Mouse (Mus musculus): ENCODE measurements around the gene Shq1. TPM values are rescaled to one million over a fixed set of nuclear protein-coding genes. Genes with fewer than 3 reads are reported as not detected.

The Shq1 gene
- polyA plus RNA-seq (2015; fragmentation: Nextera tagmentation; extraction: Ambion mirVana), result 16.0 TPM in 2 replicates

DNA sequence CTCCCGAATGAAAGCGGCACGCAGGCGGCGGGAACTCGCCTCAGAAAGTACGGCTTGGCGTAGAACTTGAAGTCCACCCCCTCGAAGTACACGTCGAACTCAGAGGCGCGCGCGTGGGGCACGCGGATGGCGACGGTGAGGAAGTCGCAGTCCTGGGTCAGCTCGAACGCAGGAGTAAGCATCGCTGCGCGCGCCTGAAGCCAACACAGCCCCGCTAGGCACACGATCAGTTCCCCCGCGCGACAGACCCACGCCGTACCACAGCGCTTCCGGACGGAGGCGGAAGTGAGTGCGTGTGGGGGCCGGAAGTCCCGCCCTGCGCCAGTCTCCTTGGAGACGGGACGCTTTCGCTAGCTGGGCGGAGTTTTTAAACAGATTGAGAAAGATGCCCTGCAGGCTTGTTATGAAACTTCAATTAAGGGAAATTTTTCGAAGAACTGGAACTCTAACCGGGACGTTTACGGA lies at the start of gene Shq1:
Shq1 (minus strand) TSS at position 278 of the 465 bp plus-strand sequence.
- Histone ChIP-seq H3K9me3 (replicated peaks) (no peaks in the 10 kb centered on the region), H3K4me3 (peak within 1 kb of the TSS; percentile 89), H3K4me1 (peaks cover 15% of the 10 kb centered on the region), H3K36me3 (ENCODE audit: poor library complexity, severe bottlenecking) (no peaks in the 10 kb centered on the region), H3K27me3 (peaks cover 11% of the 10 kb centered on the region; the same call in 1 of the 2 replicates), H3K4me2 (peak within 1 kb of the TSS; percentile 96), H3K9ac (peak within 1 kb of the TSS; percentile 75), H3K27ac (no peak within 1 kb of the TSS)
- ATAC-seq, result peak; percentile 95
- under 1% methylated on average over 49 of the region's 49 CpGs for WGBS

GRCm38 (mm10) chr6:100720098-100720501 lies 49.1 kb upstream of the Shq1 start:
- H3K36me3 ChIP-seq (ENCODE audit: poor library complexity, severe bottlenecking), result no peaks in the 10 kb centered on the region
- no peak overlapping the region for H3K27ac ChIP-seq
- peaks cover 4% of the 10 kb centered on the region; the same call in 1 of the 2 replicates for H3K27me3 ChIP-seq
- peaks cover 16% of the 10 kb centered on the region for H3K4me1 ChIP-seq
- H3K9ac ChIP-seq, result no peak overlapping the region
- ATAC-seq, result no peak
- H3K4me2 ChIP-seq, result no peak overlapping the region
- no peaks in the 10 kb centered on the region for H3K9me3 ChIP-seq (replicated peaks)
- H3K4me3 ChIP-seq, result no peak overlapping the region
- WGBS, result 91% methylated on average over 6 of the region's 6 CpGs

DNA sequence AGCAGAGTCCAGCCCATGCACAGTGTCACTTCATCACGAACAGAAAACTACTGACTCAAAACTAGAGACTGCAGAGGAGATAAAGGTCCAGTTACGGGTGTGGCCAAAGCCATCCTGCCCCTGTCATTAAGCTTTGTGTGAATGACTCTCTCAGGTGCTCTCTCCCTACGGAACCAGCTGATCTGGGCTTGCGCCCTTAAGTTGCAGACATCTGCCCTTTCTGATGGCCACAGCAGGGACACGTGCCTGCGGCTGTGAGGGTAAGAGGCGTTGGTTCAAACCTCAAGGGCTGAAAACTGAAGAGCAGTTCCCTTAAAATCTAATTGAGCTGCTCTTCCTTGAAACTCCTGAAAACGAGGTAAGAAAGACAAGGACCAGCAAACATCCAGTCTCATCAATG lies 45.9 kb upstream of the Shq1 start:
- 83% methylated on average over 8 of the region's 8 CpGs for WGBS
- Histone ChIP-seq H3K4me3 (no peak overlapping the region), H3K27ac (no peak overlapping the region), H3K4me1 (peaks cover 9% of the 10 kb centered on the region), H3K9me3 (replicated peaks) (no peaks in the 10 kb centered on the region), H3K27me3 (peaks cover 4% of the 10 kb centered on the region; the same call in 1 of the 2 replicates), H3K9ac (no peak overlapping the region), H3K36me3 (ENCODE audit: poor library complexity, severe bottlenecking) (no peaks in the 10 kb centered on the region), H3K4me2 (no peak overlapping the region)
- no peak for ATAC-seq

GRCm38 (mm10) chr6:100716152-100716551 lies 45.2 kb upstream of the Shq1 start:
- H3K27me3 ChIP-seq, result peaks cover 4% of the 10 kb centered on the region; the same call in 1 of the 2 replicates
- no peak overlapping the region for H3K4me3 ChIP-seq
- ATAC-seq, result no peak
- no peak overlapping the region for H3K27ac ChIP-seq
- no peaks in the 10 kb centered on the region for H3K36me3 ChIP-seq (ENCODE audit: poor library complexity, severe bottlenecking)
- H3K9ac ChIP-seq, result no peak overlapping the region
- 84% methylated on average over 7 of the region's 7 CpGs for WGBS
- H3K4me1 ChIP-seq, result peaks cover 3% of the 10 kb centered on the region
- no peak overlapping the region for H3K4me2 ChIP-seq
- H3K9me3 ChIP-seq (replicated peaks), result no peaks in the 10 kb centered on the region

- H3K4me2 ChIP-seq, result no peak overlapping the region
- 91% methylated on average over 8 of the region's 8 CpGs for WGBS
- H3K9ac ChIP-seq, result no peak overlapping the region
- H3K9me3 ChIP-seq (replicated peaks), result no peaks in the 10 kb centered on the region
- no peak for ATAC-seq
- no peaks in the 10 kb centered on the region for H3K36me3 ChIP-seq (ENCODE audit: poor library complexity, severe bottlenecking)
- H3K27ac ChIP-seq, result no peak overlapping the region
- no peak overlapping the region for H3K4me3 ChIP-seq
- no peaks in the 10 kb centered on the region for H3K4me1 ChIP-seq
- peaks cover 4% of the 10 kb centered on the region; the same call in 1 of the 2 replicates for H3K27me3 ChIP-seq
Observed at GRCm38 (mm10) chr6:100715296-100715828, 44.4 kb upstream of the Shq1 start.

DNA sequence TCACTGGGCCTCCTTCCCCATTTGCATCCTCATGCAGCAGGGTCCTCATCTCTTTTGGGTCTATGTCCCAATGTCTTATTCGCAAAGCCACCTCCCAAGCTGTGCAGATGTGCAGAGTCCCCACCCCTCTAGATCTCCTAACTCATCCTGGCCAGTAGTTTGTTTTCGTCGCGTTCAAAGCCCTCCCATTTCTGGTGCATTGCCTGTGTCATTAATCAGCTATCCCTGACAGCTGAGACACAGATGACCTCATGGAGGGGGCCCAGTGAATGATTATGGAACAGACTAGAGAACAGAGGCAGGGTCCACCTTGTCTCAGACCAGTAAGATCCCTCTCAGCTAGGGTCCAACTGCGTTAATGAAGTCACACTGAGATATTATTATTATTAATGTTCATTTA lies 39.9 kb upstream of the Shq1 start:
- peaks cover 10% of the 10 kb centered on the region; the same call in 1 of the 2 replicates for H3K27me3 ChIP-seq
- no peaks in the 10 kb centered on the region for H3K36me3 ChIP-seq (ENCODE audit: poor library complexity, severe bottlenecking)
- no peak overlapping the region for H3K27ac ChIP-seq
- H3K4me2 ChIP-seq, result no peak overlapping the region
- ATAC-seq, result no peak
- H3K4me1 ChIP-seq, result peaks cover 6% of the 10 kb centered on the region; the same call in 1 of the 2 replicates
- WGBS, result 98% methylated on average over 5 of the region's 5 CpGs
- no peak overlapping the region for H3K9ac ChIP-seq
- no peak overlapping the region for H3K4me3 ChIP-seq
- H3K9me3 ChIP-seq (replicated peaks), result no peaks in the 10 kb centered on the region

- H3K4me2 ChIP-seq, result no peak overlapping the region
- no peak overlapping the region for H3K4me3 ChIP-seq
- H3K9ac ChIP-seq, result no peak overlapping the region
- H3K4me1 ChIP-seq, result peaks cover 12% of the 10 kb centered on the region
- ATAC-seq, result no peak
- no peaks in the 10 kb centered on the region for H3K9me3 ChIP-seq (replicated peaks)
- no peak overlapping the region for H3K27ac ChIP-seq
- peaks cover 17% of the 10 kb centered on the region for H3K27me3 ChIP-seq
- 34% methylated on average over 4 of the region's 4 CpGs for WGBS
- H3K36me3 ChIP-seq (ENCODE audit: poor library complexity, severe bottlenecking), result no peaks in the 10 kb centered on the region
Observed at GRCm38 (mm10) chr6:100710170-100710569, 39.2 kb upstream of the Shq1 start.

- peaks cover 16% of the 10 kb centered on the region for H3K4me1 ChIP-seq
- H3K9me3 ChIP-seq (replicated peaks), result no peaks in the 10 kb centered on the region
- no peak overlapping the region for H3K4me3 ChIP-seq
- no peak overlapping the region for H3K9ac ChIP-seq
- 16% methylated on average over 7 of the region's 7 CpGs for WGBS
- no peak for ATAC-seq
- H3K27me3 ChIP-seq, result peaks cover 23% of the 10 kb centered on the region
- H3K4me2 ChIP-seq, result no peak overlapping the region
- H3K27ac ChIP-seq, result no peak overlapping the region
- no peaks in the 10 kb centered on the region for H3K36me3 ChIP-seq (ENCODE audit: poor library complexity, severe bottlenecking)
Observed at GRCm38 (mm10) chr6:100709483-100709882, 38.5 kb upstream of the Shq1 start.

GRCm38 (mm10) chr6:100708996-100709395 lies 38.0 kb upstream of the Shq1 start:
- Histone ChIP-seq H3K27me3 (peaks cover 28% of the 10 kb centered on the region), H3K4me1 (peaks cover 20% of the 10 kb centered on the region), H3K4me3 (no peak overlapping the region), H3K4me2 (no peak overlapping the region), H3K9ac (no peak overlapping the region), H3K27ac (no peak overlapping the region), H3K9me3 (replicated peaks) (no peaks in the 10 kb centered on the region), H3K36me3 (ENCODE audit: poor library complexity, severe bottlenecking) (no peaks in the 10 kb centered on the region)
- no peak for ATAC-seq
- 76% methylated on average over 9 of the region's 9 CpGs for WGBS

DNA sequence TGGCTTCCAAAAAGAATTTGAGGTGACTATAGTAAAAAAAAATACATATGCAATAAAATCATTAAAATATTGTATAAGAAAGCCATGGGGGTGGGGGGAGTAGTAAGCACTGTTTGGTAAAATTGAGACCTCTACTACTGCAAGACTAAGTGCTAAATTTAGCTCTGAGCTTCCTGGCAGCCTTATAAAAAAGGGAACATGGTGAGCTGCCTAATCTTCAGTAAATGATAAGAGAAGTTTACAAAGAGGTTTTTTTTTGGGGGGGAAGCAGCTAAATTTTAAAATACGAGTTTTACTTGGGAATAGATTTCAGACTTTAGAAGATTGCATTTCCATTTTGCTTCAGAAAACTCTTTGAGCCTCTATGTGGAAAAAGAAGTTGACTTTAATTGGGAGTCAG lies 37.3 kb upstream of the Shq1 start:
- Histone ChIP-seq H3K27ac (no peak overlapping the region), H3K4me2 (no peak overlapping the region), H3K9me3 (replicated peaks) (no peaks in the 10 kb centered on the region), H3K27me3 (peaks cover 36% of the 10 kb centered on the region), H3K4me1 (peaks cover 20% of the 10 kb centered on the region), H3K4me3 (no peak overlapping the region), H3K9ac (no peak overlapping the region), H3K36me3 (ENCODE audit: poor library complexity, severe bottlenecking) (no peaks in the 10 kb centered on the region)
- WGBS, result 75% methylated on average over 1 of the region's 1 CpGs
- ATAC-seq, result no peak

GRCm38 (mm10) chr6:100707557-100707956 lies 36.6 kb upstream of the Shq1 start:
- H3K4me1 ChIP-seq, result peaks cover 20% of the 10 kb centered on the region
- no peak overlapping the region for H3K9ac ChIP-seq
- 67% methylated on average over 7 of the region's 7 CpGs for WGBS
- no peaks in the 10 kb centered on the region for H3K36me3 ChIP-seq (ENCODE audit: poor library complexity, severe bottlenecking)
- no peaks in the 10 kb centered on the region for H3K9me3 ChIP-seq (replicated peaks)
- H3K27ac ChIP-seq, result no peak overlapping the region
- peaks cover 43% of the 10 kb centered on the region for H3K27me3 ChIP-seq
- ATAC-seq, result no peak
- H3K4me3 ChIP-seq, result no peak overlapping the region
- H3K4me2 ChIP-seq, result no peak overlapping the region

DNA sequence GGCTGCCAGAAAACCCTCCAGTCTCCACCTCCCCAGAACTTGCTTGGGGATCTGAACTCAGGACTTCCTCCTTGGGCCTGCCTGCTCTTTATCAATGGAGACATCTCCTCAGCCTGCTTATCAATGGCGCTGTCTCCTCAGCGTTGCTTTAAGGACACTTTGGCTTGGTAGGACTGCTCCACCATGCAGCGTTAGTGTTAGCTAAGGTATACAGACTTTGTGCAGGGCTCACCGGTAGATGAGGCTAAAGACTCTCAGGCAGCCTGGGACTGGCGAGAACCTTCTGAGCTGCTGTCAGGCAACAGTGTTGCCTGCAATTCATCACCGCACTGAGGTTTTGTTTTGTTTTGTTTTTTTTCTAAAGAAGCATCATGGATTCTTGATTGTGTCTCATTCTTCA lies 35.9 kb upstream of the Shq1 start:
- Histone ChIP-seq H3K27ac (no peak overlapping the region), H3K9me3 (replicated peaks) (no peaks in the 10 kb centered on the region), H3K4me1 (peaks cover 20% of the 10 kb centered on the region), H3K4me3 (no peak overlapping the region), H3K27me3 (peaks cover 43% of the 10 kb centered on the region), H3K4me2 (no peak overlapping the region), H3K36me3 (ENCODE audit: poor library complexity, severe bottlenecking) (no peaks in the 10 kb centered on the region), H3K9ac (no peak overlapping the region)
- WGBS, result 81% methylated on average over 6 of the region's 6 CpGs
- no peak for ATAC-seq

- H3K4me3 ChIP-seq, result peak overlapping the region; percentile 68
- 2% methylated on average over 15 of the region's 15 CpGs for WGBS
- H3K36me3 ChIP-seq (ENCODE audit: poor library complexity, severe bottlenecking), result no peaks in the 10 kb centered on the region
- peaks cover 20% of the 10 kb centered on the region for H3K4me1 ChIP-seq
- peak overlapping the region; percentile 99 for H3K4me2 ChIP-seq
- H3K27ac ChIP-seq, result no peak overlapping the region
- no peaks in the 10 kb centered on the region for H3K9me3 ChIP-seq (replicated peaks)
- ATAC-seq, result no peak
- peaks cover 43% of the 10 kb centered on the region for H3K27me3 ChIP-seq
- H3K9ac ChIP-seq, result peak overlapping the region; percentile 76; the same call in 1 of the 2 replicates
Observed at GRCm38 (mm10) chr6:100705366-100705811, 34.4 kb upstream of the Shq1 start.

All from forebrain, embryonic 13.5 days (tissue).